Mouse (Mus musculus): ENCODE measurements around the gene Hdac5. TPM values are rescaled to one million over a fixed set of nuclear protein-coding genes. Genes with fewer than 3 reads are reported as not detected.

Gene Hdac5
- polyA plus RNA-seq, 1 experiment from 2014 or later: 36.8 TPM

- Histone ChIP-seq H3K4me2 (ENCODE audit: low read depth, low read length, severe bottlenecking) (no peak overlapping the region), H3K4me3 (ENCODE audit: low read depth, low read length) (no peak overlapping the region), H3K36me3 (ENCODE audit: control insufficient read depth, insufficient read depth, low read length) (no peaks in the 10 kb centered on the region), H3K27ac (ENCODE audit: low read depth, low read length) (no peak overlapping the region), H3K9ac (ENCODE audit: low read length) (no peak overlapping the region), H3K27me3 (ENCODE audit: control insufficient read depth, insufficient read depth, low read length) (no peaks in the 10 kb centered on the region), H3K9me3 (ENCODE audit: control insufficient read depth, low read length) (no peaks in the 10 kb centered on the region), H3K4me1 (replicated peaks; ENCODE audit: control insufficient read depth, insufficient read depth, low read length) (peaks cover 16% of the 10 kb centered on the region)
- ATAC-seq (replicated peaks; ENCODE audit: low FRiP score) (no peak), DNase-seq (ENCODE audit: low spot score) (peak; percentile 48)
- WGBS: 66% methylated on average over 12 of the region's 12 CpGs
These were observed 13.7 kb downstream of the Hdac5 start for GRCm38 (mm10) chr11:102216056-102216885.

- H3K4me2 ChIP-seq (ENCODE audit: low read depth, low read length, severe bottlenecking): no peak overlapping the region
- no peak overlapping the region for H3K4me3 ChIP-seq (ENCODE audit: low read depth, low read length)
- H3K9ac ChIP-seq (ENCODE audit: low read length): no peak overlapping the region
- no peaks in the 10 kb centered on the region for H3K36me3 ChIP-seq (ENCODE audit: control insufficient read depth, insufficient read depth, low read length)
- no peak for ATAC-seq (replicated peaks; ENCODE audit: low FRiP score)
- peaks cover 16% of the 10 kb centered on the region for H3K4me1 ChIP-seq (replicated peaks; ENCODE audit: control insufficient read depth, insufficient read depth, low read length)
- 80% methylated on average over 11 of the region's 11 CpGs for WGBS
- H3K27me3 ChIP-seq (ENCODE audit: control insufficient read depth, insufficient read depth, low read length): no peaks in the 10 kb centered on the region
- peak; percentile 44 for DNase-seq (ENCODE audit: low spot score)
- no peaks in the 10 kb centered on the region for H3K9me3 ChIP-seq (ENCODE audit: control insufficient read depth, low read length)
- H3K27ac ChIP-seq (ENCODE audit: low read depth, low read length): no peak overlapping the region
These were observed 14.5 kb downstream of the Hdac5 start for GRCm38 (mm10) chr11:102215511-102215910.

GRCm38 (mm10) chr11:102214430-102215156, 15.4 kb downstream of the Hdac5 start:
- Histone ChIP-seq H3K27ac (ENCODE audit: low read depth, low read length) (no peak overlapping the region), H3K9ac (ENCODE audit: low read length) (no peak overlapping the region)
- 72% methylated on average over 10 of the region's 10 CpGs for WGBS

GRCm38 (mm10) chr11:102211936-102212341, 18.0 kb downstream of the Hdac5 start:
- Histone ChIP-seq H3K9ac (ENCODE audit: low read length) (no peak overlapping the region), H3K9me3 (ENCODE audit: control insufficient read depth, low read length) (no peaks in the 10 kb centered on the region), H3K36me3 (ENCODE audit: control insufficient read depth, insufficient read depth, low read length) (no peaks in the 10 kb centered on the region), H3K4me3 (ENCODE audit: low read depth, low read length) (no peak overlapping the region), H3K4me1 (replicated peaks; ENCODE audit: control insufficient read depth, insufficient read depth, low read length) (peaks cover 12% of the 10 kb centered on the region; the same call in 1 of the 2 replicates), H3K27ac (ENCODE audit: low read depth, low read length) (no peak overlapping the region), H3K4me2 (ENCODE audit: low read depth, low read length, severe bottlenecking) (no peak overlapping the region), H3K27me3 (ENCODE audit: control insufficient read depth, insufficient read depth, low read length) (no peaks in the 10 kb centered on the region)
- WGBS: 82% methylated on average over 18 of the region's 18 CpGs
- ATAC-seq (replicated peaks; ENCODE audit: low FRiP score) (no peak), DNase-seq (ENCODE audit: low spot score) (peak; percentile 50)

More at GRCm38 (mm10) chr11:102214430-102215156, 15.4 kb downstream of the Hdac5 start:
- H3K4me2 ChIP-seq (ENCODE audit: low read depth, low read length, severe bottlenecking): no peak overlapping the region
- H3K27me3 ChIP-seq (ENCODE audit: control insufficient read depth, insufficient read depth, low read length): no peaks in the 10 kb centered on the region
- H3K4me3 ChIP-seq (ENCODE audit: low read depth, low read length): no peak overlapping the region
- ATAC-seq (replicated peaks; ENCODE audit: low FRiP score): no peak
- H3K9me3 ChIP-seq (ENCODE audit: control insufficient read depth, low read length): no peaks in the 10 kb centered on the region
- DNase-seq (ENCODE audit: low spot score): peak; percentile 49
- H3K36me3 ChIP-seq (ENCODE audit: control insufficient read depth, insufficient read depth, low read length): no peaks in the 10 kb centered on the region
- H3K4me1 ChIP-seq (replicated peaks; ENCODE audit: control insufficient read depth, insufficient read depth, low read length): peaks cover 16% of the 10 kb centered on the region

GRCm38 (mm10) chr11:102211011-102211410, 19.0 kb downstream of the Hdac5 start:
- Histone ChIP-seq H3K4me2 (ENCODE audit: low read depth, low read length, severe bottlenecking) (no peak overlapping the region), H3K9ac (ENCODE audit: low read length) (no peak overlapping the region), H3K27ac (ENCODE audit: low read depth, low read length) (no peak overlapping the region), H3K36me3 (ENCODE audit: control insufficient read depth, insufficient read depth, low read length) (no peaks in the 10 kb centered on the region; the same call in 1 of the 2 replicates), H3K9me3 (ENCODE audit: control insufficient read depth, low read length) (no peaks in the 10 kb centered on the region), H3K4me3 (ENCODE audit: low read depth, low read length) (no peak overlapping the region), H3K4me1 (replicated peaks; ENCODE audit: control insufficient read depth, insufficient read depth, low read length) (peaks cover 12% of the 10 kb centered on the region; the same call in 1 of the 2 replicates), H3K27me3 (ENCODE audit: control insufficient read depth, insufficient read depth, low read length) (no peaks in the 10 kb centered on the region)
- WGBS: 71% methylated on average over 5 of the region's 5 CpGs
- no peak for ATAC-seq (replicated peaks; ENCODE audit: low FRiP score)
- DNase-seq (ENCODE audit: low spot score): peak; percentile 36

- Histone ChIP-seq H3K27me3 (ENCODE audit: control insufficient read depth, insufficient read depth, low read length) (no peaks in the 10 kb centered on the region), H3K4me3 (ENCODE audit: low read depth, low read length) (no peak overlapping the region), H3K9me3 (ENCODE audit: control insufficient read depth, low read length) (no peaks in the 10 kb centered on the region), H3K36me3 (ENCODE audit: control insufficient read depth, insufficient read depth, low read length) (no peaks in the 10 kb centered on the region; the same call in 1 of the 2 replicates), H3K9ac (ENCODE audit: low read length) (no peak overlapping the region), H3K4me2 (ENCODE audit: low read depth, low read length, severe bottlenecking) (no peak overlapping the region), H3K27ac (ENCODE audit: low read depth, low read length) (no peak overlapping the region), H3K4me1 (replicated peaks; ENCODE audit: control insufficient read depth, insufficient read depth, low read length) (peaks cover 12% of the 10 kb centered on the region; the same call in 1 of the 2 replicates)
- 77% methylated on average over 3 of the region's 3 CpGs for WGBS
- ATAC-seq (replicated peaks; ENCODE audit: low FRiP score) (no peak), DNase-seq (ENCODE audit: low spot score) (peak; percentile 41)
These were observed 19.8 kb downstream of the Hdac5 start for GRCm38 (mm10) chr11:102210185-102210584.

- Histone ChIP-seq H3K9me3 (ENCODE audit: control insufficient read depth, low read length) (no peaks in the 10 kb centered on the region), H3K9ac (ENCODE audit: low read length) (no peak overlapping the region), H3K27ac (ENCODE audit: low read depth, low read length) (no peak overlapping the region), H3K4me2 (ENCODE audit: low read depth, low read length, severe bottlenecking) (no peak overlapping the region), H3K27me3 (ENCODE audit: control insufficient read depth, insufficient read depth, low read length) (no peaks in the 10 kb centered on the region), H3K4me1 (replicated peaks; ENCODE audit: control insufficient read depth, insufficient read depth, low read length) (peaks cover 12% of the 10 kb centered on the region; the same call in 1 of the 2 replicates), H3K36me3 (ENCODE audit: control insufficient read depth, insufficient read depth, low read length) (no peaks in the 10 kb centered on the region; the same call in 1 of the 2 replicates), H3K4me3 (ENCODE audit: low read depth, low read length) (no peak overlapping the region)
- ATAC-seq (replicated peaks; ENCODE audit: low FRiP score): no peak
- peak; percentile 52 for DNase-seq (ENCODE audit: low spot score)
- 14% methylated on average over 2 of the region's 2 CpGs for WGBS
These were observed 20.2 kb downstream of the Hdac5 start for GRCm38 (mm10) chr11:102209742-102210141.

GRCm38 (mm10) chr11:102208846-102209245, 21.1 kb downstream of the Hdac5 start:
- no peaks in the 10 kb centered on the region for H3K27me3 ChIP-seq (ENCODE audit: control insufficient read depth, insufficient read depth, low read length)
- DNase-seq (ENCODE audit: low spot score) (no peak), ATAC-seq (replicated peaks; ENCODE audit: low FRiP score) (no peak)
- no peak overlapping the region for H3K27ac ChIP-seq (ENCODE audit: low read depth, low read length)
- no peak overlapping the region for H3K4me3 ChIP-seq (ENCODE audit: low read depth, low read length)
- 46% methylated on average over 3 of the region's 4 CpGs for WGBS
- H3K4me2 ChIP-seq (ENCODE audit: low read depth, low read length, severe bottlenecking): no peak overlapping the region
- H3K4me1 ChIP-seq (replicated peaks; ENCODE audit: control insufficient read depth, insufficient read depth, low read length): peaks cover 12% of the 10 kb centered on the region; the same call in 1 of the 2 replicates
- no peaks in the 10 kb centered on the region; the same call in 1 of the 2 replicates for H3K36me3 ChIP-seq (ENCODE audit: control insufficient read depth, insufficient read depth, low read length)
- H3K9me3 ChIP-seq (ENCODE audit: control insufficient read depth, low read length): no peaks in the 10 kb centered on the region
- no peak overlapping the region for H3K9ac ChIP-seq (ENCODE audit: low read length)

All from forebrain, embryonic 11.5 days (tissue).